Mouse (Mus musculus) lung, postnatal 36 days (tissue): ENCODE results near the gene Gm11562.

ENCODE experiments used
- DNase-seq: peaks from one replicate; pipeline ENCODE4 v3.0.0; 2022; ENCODE audit warnings: mixed read lengths

The Gm11562 gene

DNA sequence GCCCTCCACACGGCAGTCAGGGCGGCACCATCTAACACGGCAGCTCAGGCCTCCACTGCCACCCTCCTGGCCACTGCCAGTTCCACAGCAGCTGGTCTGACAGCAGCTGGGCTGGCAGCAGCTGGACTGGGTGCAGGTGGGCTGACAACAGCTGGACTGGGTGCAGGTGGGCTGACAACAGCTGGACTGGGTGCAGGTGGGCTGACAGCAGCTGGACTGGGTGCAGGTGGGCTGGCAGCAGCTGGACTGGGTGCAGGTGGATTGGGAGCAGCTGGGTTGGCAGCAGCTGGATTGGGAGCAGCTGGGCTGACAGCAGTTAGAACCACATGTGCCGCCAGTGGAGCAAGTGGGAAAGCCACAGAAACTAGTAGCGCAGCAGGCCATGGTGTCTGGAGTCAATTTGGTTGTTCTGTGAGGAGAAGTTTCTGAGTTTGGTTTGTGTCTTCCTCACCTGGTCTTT is 37.0 kb downstream of the Gm11562 start, which contains the start of gene Krtap1-4:
Gene Krtap1-4 (minus strand): TSS at position 410 of the 460 bp plus-strand sequence.
- DNase-seq = no peak

DNA sequence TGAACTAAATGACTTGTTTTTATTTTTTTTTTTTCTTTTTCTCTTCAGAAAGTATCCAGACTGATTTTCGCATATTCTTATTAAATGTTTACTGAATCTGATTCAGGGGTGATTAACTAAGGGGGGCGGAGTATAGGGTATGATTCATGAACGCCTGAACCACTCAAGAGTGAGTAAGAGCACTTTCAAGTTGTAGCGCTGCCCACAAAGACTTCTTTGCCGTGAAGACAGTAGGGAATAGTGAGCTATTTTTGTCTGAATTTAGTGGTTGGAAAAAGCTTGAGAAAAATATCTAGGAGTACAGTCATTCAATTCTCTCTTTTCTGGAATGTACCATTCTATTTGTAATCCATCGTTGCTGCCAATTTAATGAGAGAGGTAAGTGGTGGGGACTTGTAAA is 38.7 kb downstream of the Gm11562 start:
- peak; percentile 32 for DNase-seq

DNA sequence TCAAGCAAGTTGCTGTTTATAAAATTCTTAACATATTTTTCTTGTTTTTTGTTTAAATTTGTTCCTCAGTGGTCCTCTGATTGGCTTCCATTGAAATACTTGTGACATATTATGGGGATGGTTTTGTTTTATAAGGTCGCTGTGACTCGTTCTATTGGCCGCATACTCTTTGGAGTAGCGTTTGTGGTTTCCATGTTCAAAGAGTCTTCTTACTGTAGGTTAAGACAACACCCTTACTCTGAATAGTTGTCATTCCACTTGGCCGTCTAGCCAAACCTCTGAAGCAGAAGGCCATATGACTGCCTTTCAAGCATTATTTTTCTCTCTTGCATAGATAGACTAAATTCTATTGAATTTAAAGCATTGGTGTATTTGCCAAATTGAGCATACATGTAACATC is 39.2 kb downstream of the Gm11562 start:
- no peak for DNase-seq

DNA sequence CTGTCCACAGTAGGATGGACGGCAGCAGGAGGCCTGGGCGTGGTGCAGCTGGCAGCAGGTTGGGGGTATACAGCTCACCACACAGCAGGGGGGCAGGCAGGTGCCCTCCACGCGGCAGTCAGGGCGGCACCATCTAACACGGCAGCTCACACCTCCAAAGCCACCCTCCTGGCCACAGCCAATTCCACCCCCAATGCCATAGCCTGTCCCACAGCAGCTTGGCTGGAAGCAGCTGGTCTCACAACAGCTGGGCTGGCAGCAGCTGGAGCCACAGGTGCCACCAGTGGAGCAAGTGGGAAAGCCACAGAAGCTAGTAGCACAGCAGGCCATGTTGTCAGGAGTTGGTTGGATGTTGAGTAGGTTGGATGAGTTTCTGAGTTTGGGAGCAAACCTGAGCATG is 39.6 kb downstream of the Gm11562 start, which contains the start of gene Krtap1-5:
Gene Krtap1-5 (minus strand): TSS at position 381 of the 400 bp plus-strand sequence.
- no peak for DNase-seq

DNA sequence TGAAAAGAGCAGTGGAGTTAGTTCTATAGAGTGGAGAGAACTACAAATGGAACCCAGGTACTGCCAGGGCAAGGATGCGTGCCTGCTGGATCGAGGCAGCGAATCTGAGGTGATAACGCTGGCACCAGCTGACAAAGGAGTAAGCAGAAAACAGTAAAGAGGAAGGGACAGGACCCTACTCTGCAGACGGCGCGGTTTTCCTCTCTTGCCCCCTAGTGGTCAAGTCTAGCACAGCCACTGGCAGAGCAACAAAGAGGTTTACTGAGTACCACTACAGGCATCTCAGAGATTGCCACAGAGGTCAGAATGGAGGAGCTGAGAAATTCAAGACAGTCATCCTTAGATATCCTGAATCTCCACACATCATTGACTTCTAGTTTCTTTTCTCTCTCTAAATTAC is 46.1 kb downstream of the Gm11562 start:
- DNase-seq = peak; percentile 84

DNA sequence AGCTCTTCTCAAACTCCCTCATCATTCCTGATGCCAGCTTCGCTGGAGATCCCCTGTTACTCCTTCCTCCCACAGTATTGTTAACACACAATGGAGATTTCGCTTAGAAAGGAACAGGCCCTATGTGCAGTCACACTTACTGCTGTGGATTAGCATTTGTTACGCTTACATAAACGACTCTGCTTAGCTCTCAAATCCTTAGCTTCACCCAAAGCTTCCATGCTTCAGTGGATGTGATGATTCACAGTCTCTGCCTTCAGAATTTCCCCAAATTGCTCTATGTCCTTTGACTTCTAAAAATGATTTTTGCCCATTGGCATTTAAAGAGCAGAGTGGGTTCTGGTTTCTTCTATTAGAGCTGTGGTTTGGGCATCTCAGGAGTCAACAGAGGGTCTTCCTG is 47.1 kb downstream of the Gm11562 start:
- no peak for DNase-seq
